Mouse (Mus musculus): Measurements from ENCODE around the gene Pttg1ip.

Pttg1ip gene

DNA sequence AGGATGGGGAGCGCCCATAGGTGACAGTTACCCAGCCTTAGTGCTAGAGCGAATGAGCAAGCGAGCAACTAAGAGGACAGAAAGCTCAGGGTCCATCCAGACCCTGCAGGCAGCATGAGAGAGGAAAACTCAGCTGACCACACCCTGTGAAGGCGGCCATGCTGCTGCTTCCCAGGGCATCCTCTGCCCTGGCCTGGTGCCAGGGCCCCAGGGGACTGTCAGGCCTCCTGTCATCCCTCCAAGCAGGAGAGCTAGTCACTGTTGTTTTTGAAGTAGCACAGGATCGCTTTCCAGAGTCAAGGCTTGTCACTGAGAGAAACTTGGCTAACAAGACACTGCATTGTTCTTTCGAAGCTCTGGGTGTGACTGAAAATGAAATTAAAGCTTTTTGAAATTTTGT, 57.4 kb downstream of the Pttg1ip start:
- no peak for DNase-seq (ENCODE audit: low read depth)

DNA sequence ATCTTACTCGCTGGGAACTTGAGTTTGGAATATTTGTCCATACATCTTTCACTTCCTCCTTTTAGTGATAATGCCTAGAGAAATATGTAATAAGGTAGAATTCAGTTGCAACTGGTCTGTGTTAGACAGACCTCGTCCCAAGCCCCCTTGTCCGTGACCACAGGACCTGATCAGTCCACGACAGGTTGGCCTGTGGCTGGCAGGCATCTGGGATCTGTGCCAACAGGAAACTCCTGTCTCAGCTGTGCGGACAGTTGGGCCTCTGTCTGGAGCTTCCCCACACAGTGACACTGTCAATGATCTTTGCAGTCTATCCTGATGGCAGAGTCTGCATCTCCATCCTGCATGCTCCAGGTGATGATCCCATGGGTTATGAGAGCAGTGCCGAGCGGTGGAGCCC, 61.6 kb downstream of the Pttg1ip start:
- DNase-seq (ENCODE audit: low read depth) = no peak

- DNase-seq (ENCODE audit: low read depth) = no peak
Measured at GRCm38 (mm10) chr10:77645571-77645970, 64.1 kb downstream of the Pttg1ip start.

GRCm38 (mm10) chr10:77647461-77647860, 65.9 kb downstream of the Pttg1ip start:
- DNase-seq (ENCODE audit: low read depth) = no peak

GRCm38 (mm10) chr10:77647901-77648300, 66.4 kb downstream of the Pttg1ip start:
- DNase-seq (ENCODE audit: low read depth) = no peak

Measured in c-Kit-positive CD71-positive TER-119-negative erythroid progenitor cells, embryonic 14.5 days (primary cell).